Mouse (Mus musculus): ENCODE data around the gene Ankrd40.

Gene Ankrd40

DNA sequence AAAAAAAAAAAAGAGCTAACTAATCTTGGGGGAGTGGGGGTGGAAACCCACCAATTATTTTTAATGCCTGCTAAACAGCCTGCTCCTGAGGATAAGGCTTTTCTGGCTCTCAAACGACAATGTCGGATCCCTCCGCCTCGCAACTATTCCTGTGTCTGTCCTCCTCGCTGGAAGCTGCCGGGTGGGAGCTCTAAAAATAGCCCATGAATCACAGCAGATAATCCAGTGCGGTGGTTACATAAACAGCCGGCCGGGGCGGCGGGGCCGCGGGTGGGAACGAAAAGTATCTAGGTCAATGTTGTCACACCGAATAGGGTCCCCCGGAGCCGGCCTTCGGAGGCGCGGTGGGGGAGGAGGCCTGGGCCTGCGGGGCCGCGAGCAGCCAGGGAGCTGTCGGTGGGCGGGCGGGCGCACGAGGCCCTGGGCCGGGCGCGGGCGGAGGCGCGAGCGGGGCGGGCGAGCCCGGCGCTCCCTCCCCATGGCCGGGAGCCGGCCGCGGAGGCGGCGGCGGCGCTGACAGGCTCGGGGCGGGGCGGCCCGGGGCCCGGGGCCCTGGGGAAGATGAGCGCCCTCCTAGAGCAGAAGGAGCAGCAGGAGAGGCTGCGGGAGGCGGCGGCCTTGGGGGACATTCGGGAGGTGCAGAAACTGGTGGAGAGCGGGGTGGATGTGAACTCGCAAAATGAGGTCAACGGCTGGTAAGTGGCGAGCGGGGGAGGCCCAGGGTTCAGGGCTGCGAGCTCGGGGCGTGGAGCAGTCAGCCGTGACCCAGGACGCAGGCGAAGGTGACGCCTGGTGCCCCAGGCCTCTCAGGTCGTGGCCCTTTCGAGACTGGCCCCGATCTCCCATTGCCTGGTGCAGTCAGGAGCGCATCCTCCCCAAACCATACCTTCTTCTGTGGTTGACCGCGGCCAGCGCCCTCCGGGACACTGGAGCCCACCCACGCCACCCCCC lies at the start of gene Ankrd40:
Gene Ankrd40 (plus strand): TSS at position 309 of the 951 bp plus-strand sequence.
- peak; percentile 98 for DNase-seq (ENCODE audit: low spot score in 2 of 2)

DNA sequence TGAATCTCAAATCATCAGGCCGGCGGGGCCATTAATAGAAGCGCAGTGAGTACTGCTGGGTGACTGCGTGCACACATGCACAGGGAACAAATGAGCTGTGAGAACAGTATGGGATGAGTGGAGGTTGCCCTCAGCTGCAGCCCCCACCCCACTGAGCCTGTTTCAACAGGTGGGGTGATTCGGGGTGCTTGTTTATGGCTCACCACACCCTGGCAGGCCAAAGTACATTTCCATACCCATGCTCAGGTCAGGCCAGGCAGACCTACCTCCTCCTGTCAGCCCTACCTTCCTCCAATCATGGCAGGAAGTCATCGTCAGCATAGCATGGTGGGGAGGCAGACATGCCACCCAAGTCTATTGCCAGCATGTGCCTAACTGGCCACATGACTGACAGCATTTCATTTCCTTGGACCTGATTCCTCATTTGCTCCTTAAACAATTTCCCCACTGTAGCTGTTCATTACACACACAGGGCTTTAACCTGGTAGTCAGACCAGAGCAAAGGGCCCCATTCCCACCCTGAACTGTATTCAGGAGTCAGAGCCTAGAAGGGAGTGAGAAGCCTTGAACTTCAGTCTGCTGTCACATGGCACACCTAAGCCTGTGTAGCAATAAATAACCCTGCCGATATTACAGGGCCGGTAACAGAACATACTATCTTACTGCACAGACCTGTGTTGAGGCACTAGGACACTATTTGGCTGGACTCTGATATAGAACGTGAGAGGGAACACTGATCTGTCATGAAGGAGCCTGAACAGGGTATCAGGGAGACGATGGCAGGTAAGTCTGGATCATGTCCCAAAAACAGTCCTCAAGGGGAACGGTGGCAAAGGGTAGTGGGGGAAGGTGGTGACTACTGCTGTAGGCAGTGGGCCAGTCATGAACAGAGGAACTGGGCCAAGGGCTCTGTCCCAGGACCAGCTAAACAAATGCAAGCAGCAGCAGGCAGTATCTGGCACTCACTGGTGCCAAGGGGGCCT lies 46.3 kb upstream of the Ankrd40 start, which contains the start of gene Gm21885:
Gene Gm21885 (plus strand): TSS at position 675 of the 983 bp plus-strand sequence.
- peak; percentile 68 to 70 for DNase-seq (ENCODE audit: low spot score in 2 of 2)

DNA sequence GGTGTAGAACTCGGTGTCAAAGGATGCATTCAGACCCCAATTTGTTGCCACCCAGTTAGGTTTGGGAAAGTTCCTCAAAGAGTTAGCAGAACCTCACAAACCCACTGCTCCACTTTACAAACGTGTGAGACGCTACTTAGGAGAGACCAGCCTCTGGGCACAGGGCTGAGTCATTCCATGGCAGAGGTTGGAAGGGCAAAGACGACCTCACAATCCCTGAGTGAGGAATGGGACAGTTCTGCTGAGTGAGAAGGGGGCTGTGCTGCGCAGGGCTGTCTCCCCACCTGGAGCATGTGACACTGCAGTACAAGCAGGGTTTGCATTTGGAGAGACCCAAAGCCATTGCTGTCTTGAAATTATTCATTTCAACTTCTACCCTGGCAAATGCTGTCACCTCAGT lies 45.5 kb upstream of the Ankrd40 start:
- no peak for DNase-seq (ENCODE audit: low spot score in 2 of 2)

DNA sequence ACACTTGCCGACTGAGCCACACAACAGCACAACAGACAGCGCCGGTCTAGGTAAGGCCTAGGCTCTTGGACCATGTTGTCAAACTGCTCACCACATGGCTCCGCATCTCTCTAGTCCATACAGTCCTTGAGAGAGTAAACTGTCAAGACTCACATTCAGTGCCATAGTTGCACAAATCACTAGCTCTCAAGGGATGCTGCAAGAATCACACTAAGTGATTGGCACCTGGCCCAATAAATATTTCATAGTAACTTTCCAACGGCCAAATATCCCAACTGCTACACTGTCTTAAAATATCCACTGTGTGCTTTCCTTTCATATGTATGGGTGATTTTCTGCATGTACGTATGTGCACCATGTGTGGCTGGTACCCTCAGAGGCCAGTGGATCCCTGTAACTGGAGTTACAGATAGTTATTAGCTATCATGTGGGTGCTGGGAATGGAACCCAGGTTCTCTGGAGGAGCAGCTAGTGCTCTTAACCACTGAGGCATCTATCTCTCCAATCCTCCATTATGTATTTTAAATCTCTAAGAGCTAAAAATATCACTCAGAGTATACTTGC lies 44.2 kb upstream of the Ankrd40 start:
- DNase-seq (ENCODE audit: low spot score in 2 of 2): no peak

DNA sequence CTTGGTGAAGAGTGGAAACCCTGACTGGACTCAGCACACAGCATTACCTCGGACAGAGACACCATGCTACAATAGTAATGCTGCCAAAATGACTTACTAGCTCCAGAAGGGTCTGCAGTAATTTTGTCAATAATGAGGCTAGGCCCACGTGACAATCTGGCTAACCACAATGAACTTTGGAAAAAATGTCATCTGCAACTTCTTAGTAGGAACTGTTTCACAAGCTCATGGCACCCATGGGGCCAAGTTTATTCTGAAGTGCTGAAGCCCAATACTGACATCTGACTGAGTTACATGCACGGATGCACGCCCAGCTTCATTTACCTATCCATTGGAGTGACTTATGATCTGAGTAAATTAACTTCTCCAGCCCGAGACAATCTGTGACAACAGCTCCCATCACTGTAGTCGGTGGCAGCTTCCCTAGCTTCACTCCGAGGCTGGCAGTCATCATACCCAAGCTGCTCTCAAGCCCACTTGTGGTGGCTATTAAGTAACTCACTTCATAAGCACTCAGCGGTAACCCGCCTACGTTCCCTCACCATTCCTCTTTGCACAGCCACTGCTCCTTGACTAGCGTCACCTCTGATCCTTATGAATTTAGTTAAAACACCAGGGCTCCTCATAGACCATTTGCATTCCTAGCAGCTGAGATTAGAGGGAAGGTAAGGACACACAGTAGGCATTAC lies 41.8 kb upstream of the Ankrd40 start:
- no peak for DNase-seq (ENCODE audit: low spot score in 2 of 2)

DNA sequence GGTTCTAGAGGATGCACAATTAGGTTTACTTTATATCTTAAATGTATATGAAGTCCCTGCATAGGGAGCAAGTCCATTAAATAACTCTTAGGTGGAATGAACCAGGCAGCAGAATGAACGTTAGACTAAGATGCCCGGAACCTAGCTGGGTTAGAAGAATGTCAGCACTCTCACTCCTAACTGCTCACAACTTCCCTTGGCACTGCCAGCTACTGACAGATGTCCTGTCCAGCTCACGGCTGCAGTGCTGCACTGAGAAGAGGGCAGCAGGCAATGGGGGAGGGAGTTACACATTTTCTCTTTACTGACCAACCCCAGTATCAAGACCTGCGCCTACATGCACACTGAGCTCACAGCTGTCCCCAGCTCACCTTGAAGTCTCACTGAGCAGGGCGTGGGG lies 40.7 kb upstream of the Ankrd40 start:
- DNase-seq (ENCODE audit: low spot score in 2 of 2): no peak

DNA sequence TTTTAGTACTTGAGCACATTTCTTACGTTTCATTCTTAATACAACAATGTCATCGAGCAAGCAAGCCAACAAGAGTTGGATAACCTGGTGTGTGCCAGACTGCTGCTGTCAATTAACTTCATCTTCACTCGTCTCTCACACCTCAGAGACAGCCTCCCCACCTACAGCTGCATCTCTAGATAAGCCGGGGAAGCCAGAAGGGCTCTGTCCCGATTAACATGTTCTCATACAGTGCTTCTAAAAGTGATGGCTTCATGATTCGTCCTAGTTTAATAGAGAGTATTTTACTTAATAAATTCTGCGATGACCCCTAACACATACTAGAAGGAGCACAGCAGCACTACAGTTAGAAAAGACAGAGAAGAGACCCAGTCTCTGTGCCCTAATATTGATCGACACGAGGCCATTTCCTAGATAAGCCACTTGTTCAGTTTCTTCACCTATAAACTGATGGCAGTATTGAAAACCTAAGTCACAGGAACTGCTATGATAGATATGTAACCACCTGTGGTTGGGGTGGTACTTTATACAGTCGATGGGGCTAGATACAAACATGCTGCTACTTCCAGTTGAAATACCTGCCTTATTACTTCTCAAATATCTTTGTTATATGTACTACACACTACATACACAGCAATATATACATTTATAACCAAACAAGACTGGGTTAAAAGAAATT lies 37.6 kb upstream of the Ankrd40 start:
- DNase-seq (ENCODE audit: low spot score in 2 of 2): no peak

DNA sequence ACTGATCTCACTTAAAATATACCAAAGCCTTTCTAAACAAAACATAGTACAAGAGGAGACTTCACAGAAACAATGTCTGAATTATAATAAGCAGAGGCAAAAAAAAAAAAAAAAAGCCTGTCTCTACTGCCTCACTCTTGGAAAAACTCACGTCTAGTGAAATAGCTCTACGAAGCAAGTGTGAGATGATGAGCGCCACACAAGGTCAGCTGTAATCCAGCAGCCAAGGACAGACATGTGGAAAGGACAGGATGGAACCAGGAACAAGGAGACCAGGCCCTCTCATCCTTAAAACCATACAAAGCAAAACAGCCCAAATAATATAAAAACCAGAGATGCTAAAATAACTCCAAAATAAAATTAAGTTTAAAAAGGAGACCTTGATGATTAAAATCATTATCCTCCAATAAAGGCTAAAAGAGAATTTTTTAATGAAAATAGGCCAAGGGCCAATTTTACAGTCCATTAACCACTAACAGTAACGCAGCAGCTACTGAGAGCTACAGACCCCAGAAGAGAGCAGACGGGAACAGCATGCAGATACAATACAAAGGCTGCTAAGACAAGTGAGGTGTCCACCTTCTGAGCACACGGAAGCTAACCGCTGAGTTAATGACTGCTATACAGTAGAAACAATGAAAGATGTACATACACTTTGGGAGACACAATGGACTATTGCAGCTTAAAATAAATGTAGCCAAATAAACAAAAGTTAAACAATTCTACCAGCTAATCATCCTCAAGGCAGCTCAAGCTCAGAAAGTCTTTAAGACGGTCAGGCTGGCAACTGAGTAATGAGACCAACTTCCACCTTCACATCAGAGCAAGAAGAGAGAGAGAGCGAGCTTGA lies 32.6 kb upstream of the Ankrd40 start:
- DNase-seq (ENCODE audit: low spot score in 2 of 2): no peak

DNA sequence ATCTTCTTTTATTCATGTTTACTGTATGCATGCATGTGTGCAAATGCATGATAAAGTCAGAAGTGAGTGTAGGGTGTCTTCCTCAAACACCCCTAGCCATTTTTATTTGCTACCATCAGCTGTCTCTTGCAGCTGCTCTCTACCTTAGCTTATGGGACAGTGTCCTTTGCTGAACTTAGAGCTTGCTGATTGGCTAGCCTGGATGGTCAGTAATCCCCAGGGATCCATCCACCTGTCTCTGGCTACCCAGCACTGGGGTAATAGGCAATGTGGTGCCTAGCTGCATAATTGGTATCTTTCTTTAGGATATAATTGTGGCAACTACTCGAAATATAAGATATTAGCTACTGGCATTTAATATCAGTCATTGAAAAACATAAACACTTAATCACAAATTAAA lies 15.1 kb upstream of the Ankrd40 start:
- no peak for DNase-seq (ENCODE audit: low spot score in 2 of 2)

DNA sequence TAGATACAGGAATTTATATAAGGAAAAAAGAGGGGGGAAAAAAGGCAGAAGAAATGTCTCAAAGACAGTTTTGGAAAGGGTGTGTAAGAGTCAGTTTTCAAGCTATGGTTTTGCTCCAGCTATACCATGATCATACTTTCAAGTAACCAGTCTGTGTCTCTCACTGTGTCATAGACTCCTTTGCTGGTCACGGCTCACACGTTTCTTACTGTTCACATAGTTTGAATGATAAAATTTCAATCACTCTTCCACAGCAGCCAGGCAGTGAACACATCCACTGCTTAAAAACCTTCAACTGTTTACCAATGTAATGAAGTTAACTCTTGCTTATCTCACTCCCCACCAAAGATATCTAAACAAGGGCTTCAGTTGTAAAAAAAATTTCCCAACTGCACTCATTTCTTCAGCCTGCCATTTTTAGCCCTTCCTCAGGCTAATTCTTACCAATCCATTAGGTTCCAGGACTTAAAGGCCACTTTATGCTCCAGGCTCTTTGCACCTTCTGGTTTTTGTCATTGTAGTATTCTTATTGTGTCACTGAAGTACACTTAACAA lies 13.6 kb upstream of the Ankrd40 start:
- no peak for DNase-seq (ENCODE audit: low spot score in 2 of 2)

DNA sequence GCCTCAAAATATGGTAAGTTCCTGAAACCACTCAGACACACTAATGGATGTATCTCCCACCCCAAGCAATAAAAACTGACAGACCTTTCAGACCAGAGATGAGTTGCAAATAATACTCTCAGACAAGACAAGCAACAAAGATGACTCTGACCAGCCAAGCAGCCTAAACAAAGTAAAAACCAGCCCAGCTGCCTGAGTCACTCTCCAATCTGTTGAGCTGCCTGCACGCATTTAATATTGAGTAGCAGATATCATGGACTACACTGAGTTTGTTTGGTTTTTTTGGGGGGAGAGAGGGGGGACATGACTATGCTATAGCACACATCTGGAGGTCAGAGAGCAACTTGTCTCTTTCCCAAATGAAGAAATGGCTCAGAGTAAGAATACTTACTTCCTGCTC lies 12.5 kb upstream of the Ankrd40 start:
- no peak for DNase-seq (ENCODE audit: low spot score in 2 of 2)

DNA sequence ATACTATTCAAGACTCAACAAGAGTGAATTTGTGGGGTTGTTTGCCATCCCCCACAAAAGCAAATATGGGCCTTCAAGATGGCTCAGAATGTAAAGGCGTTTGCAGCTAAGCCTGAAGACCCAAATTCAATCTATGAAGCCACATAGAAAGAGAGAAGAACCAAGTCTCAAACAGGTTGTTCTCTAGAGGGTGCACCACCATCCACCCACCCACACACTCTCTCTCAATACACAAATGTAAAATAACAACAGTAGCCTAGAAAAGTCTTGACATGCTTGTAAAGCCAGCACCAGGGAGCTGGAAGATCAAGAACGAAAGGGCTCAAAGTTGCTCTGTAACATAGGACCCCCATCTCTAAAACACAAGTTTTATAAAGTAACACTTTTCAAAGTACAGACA lies 11.3 kb upstream of the Ankrd40 start:
- no peak for DNase-seq (ENCODE audit: low spot score in 2 of 2)

DNA sequence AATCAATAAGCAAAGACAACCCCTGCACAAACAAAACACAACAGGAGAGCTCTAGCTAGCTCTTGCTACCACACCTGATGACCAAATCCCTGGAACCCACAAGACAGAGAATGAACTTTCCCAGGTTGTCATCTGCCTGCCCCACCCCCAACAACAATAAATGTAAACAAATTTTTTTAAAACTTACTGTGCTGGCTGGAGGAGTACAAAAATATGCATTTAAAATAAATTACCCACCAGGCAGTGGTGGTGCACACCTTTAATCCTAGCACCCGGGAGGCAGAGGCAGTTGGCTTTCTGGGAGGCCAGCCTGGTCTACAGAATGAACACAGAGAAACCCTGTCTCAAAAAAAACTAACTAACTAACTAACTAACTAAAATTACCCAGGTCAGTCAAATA lies 10.8 kb upstream of the Ankrd40 start:
- no peak for DNase-seq (ENCODE audit: low spot score in 2 of 2)

DNA sequence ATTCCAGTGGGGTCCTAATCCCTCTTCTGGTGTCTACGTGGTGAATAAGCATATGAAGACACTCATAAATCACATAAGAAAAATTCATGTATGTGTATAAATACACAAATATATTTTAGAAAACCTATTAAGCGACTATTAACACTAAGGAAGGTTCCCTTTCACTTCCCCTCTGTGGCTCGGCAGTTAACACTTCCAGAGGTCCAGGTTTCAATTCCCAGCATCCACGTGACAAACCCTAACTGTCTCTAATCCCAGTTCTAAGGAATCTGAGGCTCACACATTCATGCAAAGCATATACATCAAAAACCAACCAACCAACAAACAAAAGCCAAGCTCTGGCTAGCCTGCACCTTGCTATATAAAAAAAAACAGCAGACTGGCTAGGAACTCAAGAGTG lies 10.3 kb upstream of the Ankrd40 start:
- DNase-seq (ENCODE audit: low spot score in 2 of 2): no peak

DNA sequence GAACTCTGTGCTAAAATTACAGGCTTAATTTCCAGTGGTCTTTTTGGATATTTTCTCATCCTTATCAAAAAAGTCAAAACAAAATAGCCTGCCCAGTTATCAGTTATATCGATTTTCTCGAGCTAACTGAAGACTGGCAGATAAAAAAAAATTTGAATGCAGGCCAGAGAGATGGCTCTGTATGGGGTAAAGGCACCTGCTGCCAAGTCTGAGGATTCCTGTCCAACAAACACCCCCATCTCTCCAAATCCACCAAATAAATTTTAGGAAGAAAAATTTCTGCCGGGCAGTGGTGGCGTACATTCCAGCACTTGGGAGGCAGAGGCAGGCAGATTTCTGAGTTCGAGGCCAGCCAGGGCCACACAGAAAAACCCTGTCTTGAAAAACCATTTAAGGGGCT lies 9.7 kb upstream of the Ankrd40 start:
- no peak for DNase-seq (ENCODE audit: low spot score in 2 of 2)

DNA sequence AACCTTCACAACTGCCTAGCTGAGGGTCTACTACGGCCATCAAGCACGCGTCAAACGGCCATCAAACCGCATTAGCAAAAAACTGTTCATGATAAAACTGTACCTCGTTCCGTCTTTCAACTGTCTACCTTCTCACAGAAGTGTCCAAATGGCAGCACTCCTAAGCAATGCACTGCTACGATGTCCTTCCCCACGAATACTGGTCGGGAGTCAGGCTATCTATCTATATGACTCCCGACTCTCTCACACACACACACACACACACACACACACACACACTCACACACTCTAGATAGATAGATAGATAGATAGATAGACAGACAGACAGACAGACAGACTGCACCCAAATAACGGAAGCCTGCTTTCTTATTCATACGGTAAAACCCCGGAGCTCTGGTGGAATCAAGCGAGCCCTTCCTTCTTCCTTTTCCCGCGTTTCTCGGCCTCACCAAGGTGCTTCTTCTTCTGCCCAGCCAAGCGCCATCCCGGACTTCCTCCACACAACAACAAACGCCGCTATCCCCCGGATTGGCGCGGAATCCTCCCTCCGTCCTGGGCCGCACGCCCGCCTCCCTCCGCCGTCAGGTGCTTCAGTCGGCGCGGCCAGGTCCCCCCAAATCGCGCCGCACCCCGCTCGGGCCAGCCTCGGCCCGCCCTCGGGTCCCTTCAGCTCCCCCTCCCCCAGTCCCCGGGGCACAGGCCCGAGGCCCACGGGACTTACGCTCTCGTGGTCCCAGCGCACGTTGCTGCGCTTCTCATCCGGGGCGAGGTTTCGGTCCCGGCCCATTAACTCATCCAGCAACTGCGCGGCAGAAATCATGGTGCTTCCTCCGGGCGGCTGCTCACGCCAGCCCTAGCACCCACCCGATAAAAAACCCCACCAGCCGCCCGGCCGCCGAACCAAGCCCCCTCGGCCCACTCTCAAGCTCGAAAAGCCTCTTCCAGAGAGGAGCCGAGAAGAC lies 6.6 kb upstream of the Ankrd40 start:
- DNase-seq (ENCODE audit: low spot score in 2 of 2): peak in 1 of 2 experiments; percentile 68

DNA sequence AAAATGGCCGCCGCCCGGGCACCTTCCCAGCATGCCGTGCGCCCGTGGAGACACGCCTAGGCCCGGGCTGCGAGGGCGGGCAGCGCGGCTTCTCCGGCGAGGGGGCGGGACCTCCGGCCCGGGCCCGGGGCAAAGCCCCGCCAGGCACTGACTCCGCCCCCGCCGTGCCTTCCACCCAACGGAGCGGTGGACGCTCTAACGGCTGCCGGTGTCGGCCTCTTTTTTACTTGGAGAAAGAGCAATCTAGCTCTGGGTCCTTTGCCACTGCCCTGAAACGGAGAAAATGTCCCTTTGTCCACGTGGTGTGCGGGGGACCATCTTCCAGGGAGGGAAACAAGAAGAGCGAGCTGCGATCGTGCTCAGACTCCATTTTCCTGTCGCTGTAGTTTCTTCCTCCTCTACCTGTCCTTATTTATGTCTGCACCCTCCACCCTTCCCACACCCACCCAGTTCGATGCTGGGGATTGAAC lies 5.8 kb upstream of the Ankrd40 start, which contains the start of gene Luc7l3:
Gene Luc7l3 (minus strand): TSS at position 58 of the 470 bp plus-strand sequence.
- peak; percentile 95 to 96 for DNase-seq (ENCODE audit: low spot score in 2 of 2)

DNA sequence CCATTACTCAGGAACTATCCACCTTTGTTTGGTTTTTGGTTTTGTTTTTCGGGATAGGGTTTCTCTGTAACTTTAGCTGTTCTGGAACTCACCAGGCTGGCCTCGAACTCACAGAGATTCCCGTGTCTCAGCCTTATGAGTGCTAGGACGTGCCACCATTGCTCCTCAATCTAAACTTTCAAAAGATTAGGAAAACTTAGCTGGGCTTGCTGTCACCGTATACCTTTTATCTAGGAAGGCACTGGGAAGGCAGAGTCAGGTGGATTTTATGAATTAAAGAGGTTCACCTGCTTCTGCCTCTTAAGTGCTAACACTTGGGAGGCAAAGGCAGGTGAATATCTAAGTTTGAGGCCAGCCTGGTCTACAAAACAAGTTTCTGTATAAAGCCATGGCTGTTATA lies 5.2 kb upstream of the Ankrd40 start:
- DNase-seq (ENCODE audit: low spot score in 2 of 2): no peak

Data from right cerebral cortex, postnatal 10 days (tissue).